Mouse (Mus musculus): Measurements from ENCODE around the gene Tmem87b.

Gene Tmem87b

DNA sequence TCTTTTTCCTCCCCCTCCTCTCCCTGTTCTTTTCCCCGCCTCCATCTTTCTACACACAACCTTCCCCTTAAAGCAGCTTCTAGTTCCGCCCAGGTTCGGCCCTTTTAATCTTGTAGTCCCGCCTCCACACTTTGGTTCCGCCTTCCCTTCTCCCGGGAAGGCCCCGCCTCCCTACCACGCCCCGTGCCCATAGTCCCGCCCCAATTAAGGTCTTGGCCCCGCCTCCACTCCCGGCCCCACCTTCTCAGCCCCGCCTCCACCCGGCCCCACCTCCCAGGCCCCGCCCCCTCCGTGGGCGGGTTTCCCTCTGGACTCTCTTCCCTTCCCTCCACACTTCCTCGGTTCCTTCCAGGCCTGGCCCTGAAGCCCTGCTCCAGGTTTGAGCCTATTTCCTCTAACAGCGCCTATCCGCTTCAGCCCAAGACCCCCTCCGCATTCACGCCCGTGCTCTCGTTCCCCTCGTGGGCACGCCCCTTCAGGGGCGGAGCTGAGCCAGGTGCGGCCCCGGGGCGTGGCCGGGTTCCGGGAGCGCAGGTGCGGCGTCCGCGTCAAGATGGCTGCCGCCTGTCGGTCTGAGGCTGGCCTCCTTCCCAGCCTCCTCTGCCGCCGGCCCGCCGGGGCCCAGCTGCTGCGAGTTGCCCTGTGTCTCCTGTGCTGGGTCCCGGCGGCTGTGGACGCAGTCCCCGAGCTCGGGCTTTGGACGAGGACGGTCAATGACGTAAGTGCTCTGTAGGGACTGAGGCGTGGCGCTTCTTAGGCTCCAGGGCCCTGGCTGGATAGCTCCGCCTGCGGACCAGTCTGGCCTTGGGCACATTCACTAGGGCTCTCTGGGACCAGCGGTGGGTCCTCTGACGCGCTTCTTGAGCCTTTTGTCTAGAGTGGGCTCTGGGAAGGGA is at the start of gene Tmem87b:
TSS of gene Tmem87b (plus strand) at position 333 of the 896 bp plus-strand sequence.
- peak; percentile 93 for DNase-seq

DNA sequence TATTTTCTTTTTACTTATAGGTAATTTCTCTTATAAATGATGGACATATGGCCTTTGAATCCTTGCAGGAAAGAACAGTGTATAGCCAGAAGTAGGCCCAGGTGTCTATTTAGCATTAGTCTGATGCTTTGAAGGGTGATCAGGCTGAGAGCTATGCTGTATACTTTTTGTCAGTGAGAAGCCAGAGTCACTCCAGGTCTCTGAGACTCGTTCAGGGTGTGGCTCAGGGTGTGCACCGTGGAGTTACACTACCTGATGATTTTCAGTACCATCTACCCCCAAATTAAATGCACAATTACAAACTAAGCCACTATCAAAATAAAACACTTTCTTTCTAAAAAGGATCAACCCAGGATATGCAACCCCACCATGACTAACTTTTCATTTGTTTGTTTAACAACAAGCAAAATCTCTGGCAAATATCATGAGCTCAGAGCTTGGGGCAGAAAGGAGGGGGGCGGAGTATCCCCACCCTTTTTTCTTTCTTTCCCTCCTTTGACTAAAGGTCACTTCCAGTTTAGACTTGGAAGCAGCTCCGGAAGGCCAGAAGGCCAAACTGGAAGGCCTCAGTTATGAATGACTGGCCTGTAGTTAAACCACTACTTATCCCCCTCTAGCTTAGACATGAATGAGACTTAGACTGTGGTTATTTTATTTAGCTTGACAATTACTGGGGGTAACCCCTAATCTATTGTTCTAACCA is 49.2 kb upstream of the Tmem87b start:
- DNase-seq = no peak

DNA sequence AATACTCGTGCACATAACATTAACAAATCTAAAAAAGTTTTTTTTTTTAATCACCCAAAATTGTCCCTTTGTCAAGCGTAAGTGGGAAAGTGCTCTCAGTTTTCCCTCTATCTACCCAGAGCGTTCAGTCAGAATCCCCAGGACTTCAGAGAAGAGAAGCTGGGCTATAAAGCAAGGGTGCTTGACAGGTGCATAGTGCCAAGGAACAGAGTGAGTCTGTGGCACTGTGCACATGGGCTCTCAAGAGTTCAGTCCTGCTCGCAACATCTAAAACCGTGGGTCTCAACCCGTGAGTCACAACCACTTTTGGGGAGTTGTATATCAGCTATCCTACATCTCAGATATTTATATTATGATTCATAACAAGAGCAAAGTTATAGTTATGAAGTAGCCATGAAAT is 47.4 kb upstream of the Tmem87b start:
- no peak for DNase-seq

DNA sequence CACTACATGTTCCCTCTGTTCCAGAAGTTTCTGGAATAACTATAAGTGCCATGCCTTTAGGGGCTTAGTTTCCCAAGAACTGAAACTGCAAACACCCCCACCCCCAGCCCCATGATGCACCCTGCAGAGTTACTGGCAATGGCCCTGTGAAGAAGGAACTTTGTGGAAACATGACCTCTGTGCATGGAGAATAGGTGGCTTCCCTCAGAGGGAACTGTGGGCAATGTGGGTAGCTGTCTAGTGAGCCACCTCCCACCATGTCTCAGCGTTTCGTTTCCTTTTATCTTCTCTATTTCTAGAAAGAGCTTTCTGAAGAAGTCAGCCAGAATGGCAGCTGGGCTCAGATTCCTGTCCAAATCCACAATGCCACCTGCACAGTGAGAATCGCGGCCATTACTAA is 46.9 kb upstream of the Tmem87b start:
- no peak for DNase-seq

DNA sequence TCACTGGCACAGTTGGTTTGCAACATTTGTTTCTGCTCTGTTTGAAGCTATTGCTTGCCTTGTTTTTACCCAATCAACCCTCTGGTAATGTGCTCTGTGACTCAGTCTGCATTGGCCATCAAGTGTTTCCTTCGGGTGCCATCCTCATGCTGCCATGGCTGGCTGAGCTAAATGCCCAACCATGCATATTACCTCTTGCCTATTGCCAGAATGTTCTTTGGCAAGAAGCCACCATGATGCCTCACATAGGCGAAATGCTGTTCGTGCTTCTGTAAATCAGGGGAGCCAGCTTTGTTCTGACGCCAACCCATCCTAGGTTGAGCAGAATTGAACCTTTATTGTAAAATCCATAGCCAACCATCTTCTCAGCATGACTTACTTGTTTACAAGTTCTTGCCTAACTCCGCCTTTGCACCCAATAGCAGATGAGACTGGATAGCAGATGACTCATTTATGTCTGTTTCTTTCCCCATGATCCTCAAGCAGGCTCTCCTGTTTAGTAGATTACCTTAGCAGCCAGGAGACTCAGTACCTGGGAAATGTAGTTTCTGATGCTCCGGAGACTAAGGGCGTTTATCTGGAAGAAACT is 46.1 kb upstream of the Tmem87b start:
- DNase-seq = no peak

DNA sequence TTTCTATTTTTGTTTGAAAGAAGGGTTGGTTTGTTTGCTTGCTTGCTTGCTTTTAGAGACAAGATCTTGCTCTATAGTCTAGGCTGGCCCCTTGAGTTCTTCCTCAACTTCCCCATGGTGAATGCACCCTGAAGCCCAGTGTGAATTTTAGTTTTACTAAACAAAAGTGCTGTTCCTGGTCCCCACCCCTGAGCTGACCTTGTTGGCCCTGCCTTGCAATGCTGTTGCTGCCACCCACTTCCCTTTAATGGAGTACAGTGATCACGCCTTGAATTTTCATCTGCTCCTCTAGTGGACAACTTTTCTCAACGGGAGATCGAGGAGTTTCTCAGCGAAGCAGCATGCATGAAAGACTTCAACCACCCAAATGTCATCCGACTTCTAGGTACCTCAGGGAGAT is 35.7 kb upstream of the Tmem87b start:
- DNase-seq = no peak

DNA sequence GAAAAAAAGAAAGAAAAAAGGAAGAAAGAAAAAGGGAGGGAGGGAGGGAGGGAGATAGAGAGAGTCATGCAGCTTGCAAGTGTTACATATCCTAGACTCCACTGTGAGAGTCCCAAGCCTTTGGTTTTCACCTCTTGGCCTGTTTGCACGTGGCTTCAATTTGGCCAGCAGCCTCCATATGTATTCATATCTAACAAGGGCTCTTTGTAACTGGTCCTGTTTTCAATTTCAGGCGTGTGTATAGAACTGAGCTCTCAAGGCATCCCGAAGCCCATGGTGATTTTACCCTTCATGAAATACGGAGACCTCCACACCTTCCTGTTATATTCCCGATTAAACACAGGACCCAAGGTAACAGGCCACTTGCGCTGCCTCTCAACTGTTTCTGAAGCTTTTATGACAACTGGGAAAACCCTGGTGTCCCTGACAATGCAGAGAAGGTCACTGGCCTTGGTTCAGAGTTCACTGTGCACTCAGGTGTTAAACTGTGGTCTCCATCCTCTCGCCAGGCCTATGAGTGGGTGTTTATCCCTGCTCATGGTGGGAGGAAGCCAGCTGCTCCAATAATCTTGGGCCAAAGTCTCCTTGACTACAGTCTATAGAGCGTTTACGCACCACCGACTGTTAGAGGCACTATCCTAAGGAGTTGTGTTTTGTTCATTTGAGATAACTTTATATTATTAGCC is 34.1 kb upstream of the Tmem87b start:
- DNase-seq = no peak

DNA sequence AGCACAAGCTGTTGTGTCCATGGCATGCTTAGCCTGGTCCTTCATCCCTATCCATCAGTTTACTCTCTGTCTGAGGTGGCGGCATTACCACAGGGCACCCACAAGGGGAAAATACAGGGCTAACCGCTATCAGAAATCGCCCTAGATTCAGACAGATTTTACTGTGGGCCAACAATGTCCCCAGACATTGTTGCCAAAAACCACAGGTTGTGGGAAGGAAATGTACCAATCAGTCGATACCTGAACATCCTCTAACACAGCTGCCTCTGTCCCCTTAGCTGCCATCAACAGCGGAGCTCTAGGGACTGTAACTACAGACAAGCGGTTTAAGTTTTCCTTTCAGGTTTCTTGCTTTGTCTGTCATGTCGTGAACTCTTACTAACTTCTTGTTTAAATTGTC is 33.1 kb upstream of the Tmem87b start:
- DNase-seq = no peak

DNA sequence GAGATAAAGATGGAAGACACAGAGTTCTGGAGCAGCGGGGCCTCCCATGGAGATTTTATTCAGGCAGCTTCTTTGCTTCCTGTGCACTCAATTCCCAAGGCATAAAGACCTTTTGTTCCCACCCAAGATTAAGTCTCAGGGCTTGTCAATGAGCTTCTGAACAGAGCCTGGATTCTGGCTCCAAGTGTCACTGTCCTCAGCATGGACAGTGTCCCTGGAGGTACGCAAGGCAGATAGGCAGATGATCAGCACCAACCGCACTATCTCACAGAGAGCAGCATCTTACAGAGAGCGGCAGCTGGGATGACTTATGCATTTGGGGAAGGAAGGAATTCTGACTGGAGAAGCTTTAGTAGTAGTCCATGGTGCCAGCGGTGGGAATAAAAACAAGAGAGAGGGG is 31.6 kb upstream of the Tmem87b start:
- DNase-seq = no peak

DNA sequence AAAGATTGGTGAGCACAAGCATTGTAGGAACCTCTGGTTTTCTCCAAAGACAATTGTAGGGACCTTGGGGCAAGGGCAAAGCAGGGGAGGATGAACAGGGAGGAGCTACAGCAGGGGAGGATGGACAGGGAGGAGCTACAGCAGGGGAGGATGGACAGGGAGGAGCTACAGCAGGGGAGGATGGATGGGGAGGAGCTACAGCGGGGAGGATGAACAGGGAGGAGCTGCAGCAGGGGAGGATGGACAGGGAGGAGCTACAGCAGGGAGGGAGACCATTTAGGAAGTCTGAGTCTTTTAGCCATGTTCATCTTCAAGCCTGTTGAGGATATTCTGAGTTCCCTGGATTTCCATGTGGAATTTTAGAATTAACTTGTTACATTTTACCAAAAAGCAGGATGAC is 31.1 kb upstream of the Tmem87b start:
- DNase-seq = no peak

DNA sequence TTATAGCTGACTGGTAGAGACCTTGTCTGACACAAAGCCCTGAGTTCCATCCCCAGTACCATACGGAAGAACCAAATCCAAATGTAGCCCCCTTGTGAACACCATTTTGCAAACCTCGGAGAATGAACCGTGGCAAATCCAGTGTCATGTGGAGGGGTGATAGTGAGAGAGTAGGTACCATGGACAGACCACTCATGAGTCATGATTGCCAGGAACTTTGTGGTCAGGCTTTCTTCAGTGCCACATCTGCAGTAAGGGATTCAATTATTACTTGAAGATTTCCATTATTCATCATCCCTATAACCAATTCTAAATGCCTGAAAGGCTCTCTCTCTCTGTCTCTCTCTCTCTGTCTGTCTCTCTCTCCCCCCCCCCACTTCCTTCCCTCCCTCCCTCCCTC is 30.1 kb upstream of the Tmem87b start:
- DNase-seq = no peak

DNA sequence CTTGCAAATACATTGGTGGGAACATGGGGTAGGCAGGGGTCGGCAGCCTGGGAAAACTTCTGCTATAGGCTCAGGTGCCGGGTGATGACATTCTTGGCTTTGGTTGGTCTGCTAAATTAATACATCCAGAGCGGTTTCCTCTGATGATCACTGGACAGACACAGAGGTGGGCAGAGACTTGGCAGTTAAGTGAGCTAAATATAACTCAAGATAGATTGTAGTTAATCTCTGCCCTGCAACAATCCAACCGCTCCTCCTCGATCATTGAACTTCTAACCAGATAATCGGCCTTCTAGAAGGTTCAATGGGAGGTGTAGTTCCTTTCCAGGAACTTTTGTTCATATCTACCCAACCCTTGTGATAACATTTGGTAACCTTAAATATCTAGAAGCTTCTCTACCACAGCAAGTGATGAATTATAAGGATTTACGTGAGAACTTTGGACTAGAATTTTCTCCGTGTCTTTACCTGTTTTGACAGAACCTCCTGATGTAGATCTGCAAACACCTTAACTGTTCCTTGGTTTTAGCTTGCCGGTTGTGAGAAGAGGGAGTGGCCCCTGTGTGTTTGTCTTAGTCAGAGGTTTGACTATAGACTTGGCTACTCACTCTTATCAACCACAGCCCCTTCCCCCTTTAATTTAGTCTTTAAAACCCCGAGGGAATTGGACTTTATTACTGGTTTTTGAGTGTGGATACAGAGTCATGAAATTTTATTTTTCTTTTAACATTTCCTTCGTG is 26.9 kb upstream of the Tmem87b start:
- no peak for DNase-seq

DNA sequence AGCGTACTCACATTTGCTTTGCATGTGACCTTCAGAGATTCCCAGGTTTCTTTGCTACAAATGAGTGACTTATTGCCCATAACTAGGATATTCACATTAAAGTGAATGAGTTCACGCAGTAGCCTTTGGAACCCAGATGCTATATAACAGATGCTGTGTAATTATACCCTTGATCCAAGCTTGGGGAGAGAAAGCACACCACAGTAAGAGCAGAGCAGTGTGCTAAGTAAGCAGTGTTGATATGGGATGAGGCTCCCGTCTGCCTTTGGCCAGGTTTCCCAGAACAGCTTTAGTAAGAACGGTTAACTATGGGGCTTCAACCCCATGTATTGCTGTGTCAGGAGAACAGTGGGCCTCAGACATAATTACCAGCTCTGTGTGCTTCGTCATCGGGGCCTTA is 24.0 kb upstream of the Tmem87b start:
- DNase-seq = no peak

DNA sequence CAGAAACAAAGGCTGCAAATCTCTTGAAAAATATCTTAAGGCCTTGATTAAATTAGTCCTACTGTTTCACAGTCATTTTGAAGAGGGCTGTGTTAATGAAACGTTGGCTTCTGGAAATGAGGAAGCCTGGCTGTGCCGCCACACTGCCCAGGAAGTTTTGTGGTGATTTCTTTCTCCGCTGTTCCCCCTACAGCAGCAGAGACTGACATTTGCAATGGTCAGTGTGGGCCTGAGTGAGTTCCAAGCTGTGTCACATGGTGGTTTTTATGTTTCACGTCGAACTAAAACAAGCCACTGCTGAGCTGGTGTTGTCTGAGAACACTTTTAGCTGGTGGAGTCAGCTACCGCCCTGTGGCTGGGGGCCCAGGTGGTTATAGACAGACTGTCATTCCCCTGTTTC is 21.5 kb upstream of the Tmem87b start:
- DNase-seq = no peak

DNA sequence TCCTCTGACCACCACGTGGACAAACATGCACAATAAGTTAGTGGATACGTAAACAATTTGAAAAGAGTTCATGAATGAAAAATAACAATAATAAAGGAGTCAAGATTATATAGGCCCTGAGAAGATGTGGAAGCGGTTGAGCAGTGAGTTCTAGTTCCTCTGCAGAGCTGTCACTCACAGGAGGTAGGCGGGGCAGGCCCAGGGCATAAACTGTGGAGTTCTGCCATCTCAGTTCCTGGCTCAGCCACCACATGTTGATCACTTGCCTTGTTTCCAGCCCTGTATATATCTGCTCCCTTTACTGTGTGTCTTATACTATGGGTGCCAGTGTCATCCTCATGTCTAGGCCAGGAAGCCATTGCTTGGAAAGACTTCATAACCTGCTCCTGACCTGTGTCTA is 14.5 kb upstream of the Tmem87b start:
- DNase-seq = peak; percentile 6

DNA sequence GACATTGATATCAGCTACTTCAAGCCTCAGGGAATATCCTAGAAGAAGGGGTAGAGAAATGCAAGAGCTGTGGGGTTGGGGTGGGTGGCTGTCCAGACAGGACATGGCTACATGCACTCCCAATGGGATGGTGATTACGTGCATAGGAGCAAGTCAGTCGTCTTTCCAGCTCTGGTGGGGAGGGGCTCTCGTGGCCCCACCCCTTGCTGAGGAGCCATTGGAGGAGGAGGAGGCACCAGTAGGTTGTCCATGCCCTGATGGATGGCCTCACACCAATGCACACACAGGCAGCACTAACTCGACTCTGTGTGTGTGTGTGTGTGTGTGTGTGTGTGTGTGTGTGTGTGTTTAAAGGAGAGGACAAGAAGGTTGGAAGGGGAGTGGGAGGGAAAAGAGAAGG is 12.6 kb upstream of the Tmem87b start:
- DNase-seq = no peak

DNA sequence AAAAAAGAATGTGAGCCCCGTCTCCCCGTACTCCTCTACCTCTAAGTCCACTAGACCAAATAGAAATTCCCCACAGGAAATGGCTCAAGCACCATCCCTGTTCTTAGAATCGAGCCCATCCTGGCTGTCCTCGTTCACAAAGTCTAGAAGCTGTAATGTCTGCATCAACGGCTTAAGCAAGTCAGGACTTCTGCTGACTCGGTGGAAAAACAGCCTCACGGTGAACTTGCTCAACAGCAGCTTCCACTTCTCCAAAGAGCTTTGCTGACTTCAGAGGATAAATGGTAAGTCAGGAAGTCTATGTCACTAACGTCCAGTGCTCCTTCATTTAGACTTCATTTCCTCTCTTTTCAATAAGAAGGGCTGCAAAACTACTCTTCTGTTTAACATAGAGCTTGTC is 11.4 kb upstream of the Tmem87b start:
- DNase-seq = peak; percentile 29

DNA sequence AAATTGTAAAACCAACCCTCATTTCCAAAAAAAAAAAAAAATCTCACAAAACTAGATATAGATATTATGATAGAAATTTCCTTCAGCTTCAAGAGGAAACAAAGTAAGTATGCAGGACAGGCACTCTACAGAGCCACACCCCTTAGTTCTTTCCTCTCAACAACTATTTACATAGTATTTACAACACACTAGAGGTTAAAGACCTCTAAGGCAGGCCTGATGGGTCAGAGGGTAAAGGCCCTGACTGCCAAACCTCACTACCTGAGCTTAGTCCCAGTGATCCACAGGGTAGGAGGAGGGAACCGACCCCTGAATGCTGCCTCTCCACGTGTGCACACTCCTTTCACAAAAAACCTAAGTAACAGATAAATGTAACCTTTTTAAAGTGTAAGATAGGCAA is 5.2 kb upstream of the Tmem87b start:
- DNase-seq = no peak

DNA sequence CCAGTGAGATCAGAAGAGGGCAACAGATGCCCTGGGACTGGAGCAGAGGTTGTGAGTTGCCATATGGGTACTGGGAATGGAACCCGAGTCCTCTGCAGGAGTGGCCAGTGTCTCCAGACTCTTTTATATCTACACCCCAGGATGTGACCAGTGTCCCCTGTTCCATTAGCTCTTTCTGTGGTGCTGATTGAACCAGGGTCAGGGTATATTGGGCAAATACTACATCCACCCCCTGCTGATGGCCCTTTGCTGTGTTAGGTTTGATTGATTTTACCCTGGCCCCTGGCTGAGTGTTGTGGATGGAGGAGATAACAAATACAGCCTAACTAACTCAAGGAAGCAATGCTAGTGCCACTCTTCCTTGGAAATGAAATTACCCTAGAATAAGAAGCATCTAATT is 1.6 kb upstream of the Tmem87b start:
- DNase-seq = no peak

DNA sequence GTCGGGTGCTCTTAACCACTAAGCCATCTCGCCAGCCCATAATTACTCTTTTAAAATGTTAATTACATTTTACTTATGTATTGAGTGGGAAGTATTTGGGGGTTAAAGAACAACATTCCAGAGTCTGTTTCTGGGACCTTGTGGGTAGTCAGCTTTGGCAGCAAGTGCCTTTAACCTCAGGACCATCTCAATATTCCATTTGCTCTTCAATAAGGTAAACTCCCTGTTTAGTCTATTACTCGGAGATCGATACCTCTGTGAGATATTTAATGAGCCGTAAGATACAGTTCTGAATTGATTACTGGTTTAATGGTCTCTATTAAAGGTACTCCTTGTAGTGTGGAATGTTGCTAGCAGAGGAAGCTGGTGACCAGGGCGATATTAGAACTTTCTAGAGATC is 1.0 kb upstream of the Tmem87b start:
- DNase-seq = no peak

DNA sequence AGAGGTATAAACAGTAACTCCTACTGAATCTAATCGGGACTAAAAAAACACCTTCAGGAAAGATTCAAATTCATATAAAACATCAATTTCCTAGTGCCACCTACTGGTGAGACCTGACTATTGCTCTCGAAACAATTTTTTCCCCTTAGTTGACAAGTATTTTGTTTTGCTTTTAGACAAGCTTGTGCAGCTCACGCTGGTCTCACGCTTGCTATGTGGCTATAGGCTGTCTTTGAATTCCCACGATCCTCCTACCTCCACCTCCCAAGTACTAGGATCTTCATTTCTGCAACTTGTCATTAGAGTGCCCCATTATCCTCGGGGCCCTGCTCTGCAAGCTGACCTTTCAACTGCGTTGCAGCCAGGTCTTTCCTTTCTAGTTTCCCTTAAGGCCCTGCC is 532 bp upstream of the Tmem87b start:
- DNase-seq = peak; percentile 84

DNA sequence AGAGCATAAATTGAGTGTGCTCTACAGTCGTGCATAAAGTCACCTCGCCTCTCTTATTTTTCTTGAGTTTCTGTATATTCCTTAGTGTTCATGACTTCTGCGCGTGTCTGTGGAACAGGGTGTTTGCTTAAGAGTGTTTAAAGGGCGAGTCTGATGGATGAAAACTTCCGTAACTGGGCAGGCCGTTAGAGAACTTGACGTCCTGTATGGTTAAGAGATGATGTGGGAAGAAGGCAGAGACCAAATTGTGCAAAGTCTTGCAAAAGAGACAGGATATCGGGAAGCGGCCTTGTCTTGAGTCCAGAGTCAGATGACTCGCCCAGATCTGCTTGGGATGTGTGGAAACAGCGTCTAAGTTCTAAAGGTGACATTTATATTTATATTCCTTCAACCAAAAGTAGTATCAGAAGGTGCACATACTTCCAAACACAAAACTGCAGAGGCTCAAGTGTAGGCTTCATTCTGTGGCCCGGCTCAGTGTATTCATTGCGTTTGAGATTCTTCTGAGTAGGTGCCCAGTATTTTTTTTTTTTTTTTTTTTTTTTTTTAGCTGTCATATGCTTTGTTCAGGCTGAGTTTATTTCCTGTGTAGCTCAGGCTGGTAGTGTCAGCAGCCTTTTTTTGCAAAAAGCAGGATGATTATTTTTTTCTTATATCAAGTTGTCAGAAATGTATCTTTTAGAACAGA is 1.2 kb downstream of the Tmem87b start:
- peak; percentile 31 for DNase-seq
